9 mouse cellular contexts compared by ENCODE assay signal in the genomic region with DNA sequence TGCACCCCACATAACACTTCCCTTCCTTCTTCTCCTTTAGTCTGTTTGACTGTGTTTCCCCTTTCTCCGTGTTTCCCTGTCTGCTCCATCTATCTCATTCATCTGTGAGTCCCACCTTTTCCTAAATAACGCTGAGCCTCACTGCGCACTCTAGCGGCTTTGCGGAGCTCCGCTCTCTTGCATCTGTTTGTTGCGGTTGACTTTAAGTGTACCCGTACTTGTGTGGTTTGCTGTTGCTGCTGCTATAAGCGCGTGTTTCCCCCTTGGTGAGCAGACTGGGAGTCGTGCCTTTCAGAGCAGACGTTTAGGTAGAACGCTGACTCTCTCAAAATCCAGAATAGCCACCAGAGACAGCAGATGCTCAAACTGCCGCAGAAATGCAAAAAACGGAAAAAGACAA. TPM values are rescaled to one million over a fixed set of nuclear protein-coding genes. Genes with fewer than 3 reads are reported as not detected.
DNase-seq lines count a peak whose midpoint lies in the region; TF ChIP-seq lines count a peak whose summit lies in the region.
"Had no signal": no experiment of that assay in that cellular context is flagged by ENCODE, and none has a peak within 500 bp of the region (broad histone marks: within the 10 kb centered on the region; RNA-seq: fewer than 3 reads in every experiment).

No protein-coding gene starts in this region.

- DNase-seq in kidney, adult 2 months, result peak; percentile 27
- no peak for DNase-seq in kidney, adult 18-20 months
- peak; percentile 85 for DNase-seq in brain, adult 2 months (ENCODE audit: low read depth, low spot score)
- DNase-seq in left cerebral cortex, postnatal 10 days (ENCODE audit: extremely low spot score in 1 of 2, low spot score in 2 of 2), result peak; percentile 43 to 44
- DNase-seq in right cerebral cortex, postnatal 25 days, result peak; percentile 34
- no peak for DNase-seq in B cell, adult 2 months
- no peak for DNase-seq in spleen, postnatal 36 days (ENCODE audit: low spot score in 2 of 2)

- H3K27ac ChIP-seq in kidney, adult 2 months (ENCODE audit: insufficient read depth, low read depth, low read length), result no peak overlapping the region
- H3K27ac ChIP-seq in embryonic fibroblast, embryonic 13.5 days (ENCODE audit: insufficient read depth, low read length), result no peak overlapping the region
- H3K27ac ChIP-seq: heart, embryonic 15.5 days had no signal

- H3K36me3 ChIP-seq in kidney, adult 2 months (ENCODE audit: control insufficient read depth, insufficient read depth, low read length), result no peaks in the 10 kb centered on the region
- H3K36me3 ChIP-seq: heart, embryonic 15.5 days had no signal

- no peak for TF ChIP-seq POLR2A in kidney, adult 2 months (IDR thresholded peaks at IDR 0.05; ENCODE audit: low read depth, low read length)
- no peak for TF ChIP-seq POLR2A in embryonic fibroblast, embryonic 13.5 days (IDR thresholded peaks at IDR 0.05; ENCODE audit: low read depth, low read length)

- intact Hi-C loops in left cerebral cortex, postnatal 10 days (cut with DNase I), result no loop called here

- peaks cover 5% of the 10 kb centered on the region; the same call in 1 of the 2 replicates for H3K4me1 ChIP-seq in kidney, adult 2 months (ENCODE audit: control insufficient read depth, insufficient read depth, low read length)
- H3K4me1 ChIP-seq in embryonic fibroblast, embryonic 13.5 days (ENCODE audit: control insufficient read depth, insufficient read depth, low read length), result no peaks in the 10 kb centered on the region

- no peaks in the 10 kb centered on the region for H3K27me3 ChIP-seq in kidney, adult 2 months (replicated peaks; ENCODE audit: control insufficient read depth, insufficient read depth, low read length)
- H3K27me3 ChIP-seq: heart, embryonic 15.5 days had no signal

- H3K4me3 ChIP-seq in kidney, adult 2 months (ENCODE audit: insufficient read depth, low read depth, low read length), result no peak overlapping the region
- no peak overlapping the region for H3K4me3 ChIP-seq in embryonic fibroblast, embryonic 13.5 days (ENCODE audit: insufficient read depth, low read length)
- H3K4me3 ChIP-seq: heart, embryonic 15.5 days had no signal

- WGBS in kidney, adult 2 months, result 48% methylated on average over 15 of the region's 15 CpGs

- peak; percentile 48; the same call in 1 of the 2 replicates for TF ChIP-seq CTCF in kidney, adult 2 months (conservative IDR thresholded peaks at IDR 0.05; ENCODE audit: insufficient read depth, insufficient read length, low read depth, low read length)
- TF ChIP-seq CTCF in embryonic fibroblast, embryonic 13.5 days (IDR thresholded peaks at IDR 0.05; ENCODE audit: borderline replicate concordance, insufficient read depth, low read length), result peak; percentile 41; the same call in 1 of the 2 replicates

RNA-seq across cellular contexts. Expression of gene Cartpt, which starts 51.3 kb away (rescaled TPM):
- polyA plus RNA-seq in kidney, adult 2 months (2012; rRNA removed), result not detected in 2 replicates
- polyA plus RNA-seq in embryonic fibroblast, embryonic 13.5 days (2011; ENCODE audit: insufficient read length, low read depth, missing spikeins), result not detected in 2 replicates
- 10 to 100 TPM; 33.0 to 35.6 TPM for total RNA-seq in left cerebral cortex, postnatal 10 days (2021)

Comparison
In these comparisons a context has a peak if more than half of its experiments do, and no peak if none do; other contexts are left out.
1. DNase-seq: peak in kidney, adult 2 months (single experiment), brain, adult 2 months (single experiment), left cerebral cortex, postnatal 10 days (2 of 2) and right cerebral cortex, postnatal 25 days (single experiment); none in kidney, adult 18-20 months (single experiment), B cell, adult 2 months (0 of 2) and spleen, postnatal 36 days (0 of 2).